Mouse (Mus musculus): Measurements from ENCODE around the gene Nle1. TPM values are rescaled to one million over a fixed set of nuclear protein-coding genes. Genes with fewer than 3 reads are reported as not detected.

The Nle1 gene
- polyA plus RNA-seq, 1 experiment from 2014 or later: 28.1 TPM

- no peaks in the 10 kb centered on the region for H3K9me3 ChIP-seq (replicated peaks)
- 81% methylated on average over 7 of the region's 7 CpGs for WGBS
- H3K36me3 ChIP-seq (ENCODE audit: poor library complexity, severe bottlenecking): peaks cover 9% of the 10 kb centered on the region; the same call in 1 of the 2 replicates
- no peak overlapping the region for H3K9ac ChIP-seq
- H3K4me2 ChIP-seq: no peak overlapping the region
- H3K27me3 ChIP-seq: no peaks in the 10 kb centered on the region
- no peak overlapping the region for H3K4me3 ChIP-seq
- no peaks in the 10 kb centered on the region for H3K4me1 ChIP-seq
- H3K27ac ChIP-seq: no peak overlapping the region
- ATAC-seq: no peak
These were observed 30.4 kb downstream of the Nle1 start for GRCm38 (mm10) chr11:82877726-82878344.

GRCm38 (mm10) chr11:82875631-82876030, 32.6 kb downstream of the Nle1 start:
- Histone ChIP-seq H3K9me3 (replicated peaks) (no peaks in the 10 kb centered on the region), H3K9ac (no peak overlapping the region), H3K4me3 (no peak overlapping the region), H3K27ac (no peak overlapping the region), H3K36me3 (ENCODE audit: poor library complexity, severe bottlenecking) (peaks cover 5% of the 10 kb centered on the region; the same call in 1 of the 2 replicates), H3K27me3 (no peaks in the 10 kb centered on the region), H3K4me1 (no peaks in the 10 kb centered on the region), H3K4me2 (no peak overlapping the region)
- no peak for ATAC-seq
- 87% methylated on average over 5 of the region's 5 CpGs for WGBS

GRCm38 (mm10) chr11:82874924-82875323, 33.3 kb downstream of the Nle1 start:
- Histone ChIP-seq H3K36me3 (ENCODE audit: poor library complexity, severe bottlenecking) (peaks cover 3% of the 10 kb centered on the region; the same call in 1 of the 2 replicates), H3K9ac (no peak overlapping the region), H3K27me3 (no peaks in the 10 kb centered on the region), H3K9me3 (replicated peaks) (no peaks in the 10 kb centered on the region), H3K4me1 (peaks cover 7% of the 10 kb centered on the region; the same call in 1 of the 2 replicates), H3K27ac (no peak overlapping the region), H3K4me3 (no peak overlapping the region), H3K4me2 (no peak overlapping the region)
- no peak for ATAC-seq
- WGBS: 84% methylated on average over 5 of the region's 5 CpGs

- peak within 1 kb of the TSS; percentile 84 for H3K9ac ChIP-seq
- peak within 1 kb of the TSS; percentile 35; the same call in 1 of the 2 replicates for H3K27ac ChIP-seq
- peak; percentile 97 for ATAC-seq
- no peaks in the 10 kb centered on the region for H3K9me3 ChIP-seq (replicated peaks)
- peak within 1 kb of the TSS; percentile 84 for H3K4me2 ChIP-seq
- H3K27me3 ChIP-seq: no peaks in the 10 kb centered on the region
- H3K36me3 ChIP-seq (ENCODE audit: poor library complexity, severe bottlenecking): no peaks in the 10 kb centered on the region
- peak within 1 kb of the TSS; percentile 83 for H3K4me3 ChIP-seq
- peaks cover 31% of the 10 kb centered on the region; the same call in 1 of the 2 replicates for H3K4me1 ChIP-seq
- WGBS: 1% methylated on average over 38 of the region's 43 CpGs
These were observed 37.2 kb downstream of the Nle1 start, which contains the start of gene Rffl for GRCm38 (mm10) chr11:82871031-82871446. Gene Rffl, minus strand, starts transcription at chr11:82871210.

- Histone ChIP-seq H3K27me3 (no peaks in the 10 kb centered on the region), H3K27ac (peak overlapping the region; percentile 35; the same call in 1 of the 2 replicates), H3K9me3 (replicated peaks) (no peaks in the 10 kb centered on the region), H3K4me3 (peak overlapping the region; percentile 83), H3K36me3 (ENCODE audit: poor library complexity, severe bottlenecking) (no peaks in the 10 kb centered on the region), H3K4me2 (peak overlapping the region; percentile 84), H3K9ac (peak overlapping the region; percentile 84), H3K4me1 (peaks cover 31% of the 10 kb centered on the region; the same call in 1 of the 2 replicates)
- ATAC-seq: no peak; the same call in 1 of the 2 replicates
- WGBS: 6% methylated on average over 34 of the region's 36 CpGs
These were observed 37.8 kb downstream of the Nle1 start for GRCm38 (mm10) chr11:82870173-82871030.

- Histone ChIP-seq H3K4me3 (peak overlapping the region; percentile 83), H3K9ac (peak overlapping the region; percentile 84)
These were observed 38.6 kb downstream of the Nle1 start for GRCm38 (mm10) chr11:82869506-82870172.

GRCm38 (mm10) chr11:82867956-82868355, 40.3 kb downstream of the Nle1 start:
- Histone ChIP-seq H3K4me1 (peaks cover 44% of the 10 kb centered on the region), H3K4me2 (no peak overlapping the region), H3K4me3 (no peak overlapping the region), H3K27me3 (no peaks in the 10 kb centered on the region), H3K9ac (no peak overlapping the region), H3K27ac (no peak overlapping the region), H3K9me3 (replicated peaks) (no peaks in the 10 kb centered on the region), H3K36me3 (ENCODE audit: poor library complexity, severe bottlenecking) (no peaks in the 10 kb centered on the region)
- ATAC-seq: no peak
- WGBS: 50% methylated on average over 5 of the region's 5 CpGs

More at GRCm38 (mm10) chr11:82869506-82870172, 38.6 kb downstream of the Nle1 start:
- Histone ChIP-seq H3K27ac (no peak overlapping the region), H3K9me3 (replicated peaks) (no peaks in the 10 kb centered on the region), H3K4me1 (peaks cover 31% of the 10 kb centered on the region; the same call in 1 of the 2 replicates), H3K27me3 (no peaks in the 10 kb centered on the region), H3K36me3 (ENCODE audit: poor library complexity, severe bottlenecking) (no peaks in the 10 kb centered on the region), H3K4me2 (peak overlapping the region; percentile 84)
- 76% methylated on average over 9 of the region's 9 CpGs for whole genome bisulfite sequencing
- no peak for ATAC-seq

GRCm38 (mm10) chr11:82866850-82867564, 41.2 kb downstream of the Nle1 start:
- Histone ChIP-seq H3K36me3 (ENCODE audit: poor library complexity, severe bottlenecking) (no peaks in the 10 kb centered on the region), H3K27ac (no peak overlapping the region), H3K9me3 (replicated peaks) (no peaks in the 10 kb centered on the region), H3K4me3 (no peak overlapping the region), H3K9ac (no peak overlapping the region), H3K27me3 (no peaks in the 10 kb centered on the region), H3K4me2 (no peak overlapping the region; the same call in 1 of the 2 replicates), H3K4me1 (peaks cover 53% of the 10 kb centered on the region)
- WGBS: 28% methylated on average over 7 of the region's 7 CpGs
- ATAC-seq: no peak

- ATAC-seq: no peak
- Histone ChIP-seq H3K4me2 (no peak overlapping the region), H3K9ac (no peak overlapping the region), H3K36me3 (ENCODE audit: poor library complexity, severe bottlenecking) (no peaks in the 10 kb centered on the region), H3K27ac (no peak overlapping the region), H3K27me3 (no peaks in the 10 kb centered on the region), H3K4me1 (peaks cover 63% of the 10 kb centered on the region), H3K4me3 (no peak overlapping the region), H3K9me3 (replicated peaks) (no peaks in the 10 kb centered on the region)
- 86% methylated on average over 10 of the region's 10 CpGs for WGBS
These were observed 42.3 kb downstream of the Nle1 start for GRCm38 (mm10) chr11:82865957-82866356.

GRCm38 (mm10) chr11:82863488-82863931, 44.7 kb downstream of the Nle1 start:
- Histone ChIP-seq H3K9ac (no peak overlapping the region), H3K4me3 (no peak overlapping the region), H3K27me3 (no peaks in the 10 kb centered on the region), H3K27ac (peak overlapping the region; percentile 81), H3K36me3 (ENCODE audit: poor library complexity, severe bottlenecking) (no peaks in the 10 kb centered on the region), H3K4me2 (peak overlapping the region; percentile 21; the same call in 1 of the 2 replicates), H3K9me3 (replicated peaks) (no peaks in the 10 kb centered on the region), H3K4me1 (peaks cover 54% of the 10 kb centered on the region)
- ATAC-seq: peak; percentile 85
- WGBS: 7% methylated on average over 4 of the region's 4 CpGs

- H3K9ac ChIP-seq: no peak overlapping the region
- no peaks in the 10 kb centered on the region for H3K27me3 ChIP-seq
- H3K4me1 ChIP-seq: peaks cover 51% of the 10 kb centered on the region
- no peaks in the 10 kb centered on the region for H3K36me3 ChIP-seq (ENCODE audit: poor library complexity, severe bottlenecking)
- peak overlapping the region; percentile 81 for H3K27ac ChIP-seq
- H3K4me2 ChIP-seq: 0 out of 2 replicates have a peak overlapping the region, but pooled peaks have one; percentile 5
- peak; percentile 73; the same call in 1 of the 2 replicates for ATAC-seq
- H3K4me3 ChIP-seq: no peak overlapping the region
- WGBS: 13% methylated on average over 2 of the region's 2 CpGs
- no peaks in the 10 kb centered on the region for H3K9me3 ChIP-seq (replicated peaks)
These were observed 45.2 kb downstream of the Nle1 start for GRCm38 (mm10) chr11:82863059-82863458.

Measured in forebrain, embryonic 13.5 days (tissue).